Mouse (Mus musculus) heart, postnatal 14 days (tissue): ENCODE results near the gene Dppa1. TPM values are rescaled to one million over a fixed set of nuclear protein-coding genes. Genes with fewer than 3 reads are reported as not detected.

Experiments used
- DNase-seq, 2 experiments: peaks; one replicate each; pipeline ENCODE4 v3.0.0; 2021 to 2022
- intact Hi-C: fragments of 180-260 bp; cut with DNase I; formaldehyde crosslinking; loops from one replicate; pipeline ENCODE4 v1.15.1; 2025
- total RNA-seq, 2 experiments: library from RNA; stranded (reverse); gene quantifications; 2 replicates each; pipeline ENCODE4 v1.2.3; 2021

Dppa1 gene
- total RNA-seq, 2 experiments from 2014 or later, result not detected

DNA sequence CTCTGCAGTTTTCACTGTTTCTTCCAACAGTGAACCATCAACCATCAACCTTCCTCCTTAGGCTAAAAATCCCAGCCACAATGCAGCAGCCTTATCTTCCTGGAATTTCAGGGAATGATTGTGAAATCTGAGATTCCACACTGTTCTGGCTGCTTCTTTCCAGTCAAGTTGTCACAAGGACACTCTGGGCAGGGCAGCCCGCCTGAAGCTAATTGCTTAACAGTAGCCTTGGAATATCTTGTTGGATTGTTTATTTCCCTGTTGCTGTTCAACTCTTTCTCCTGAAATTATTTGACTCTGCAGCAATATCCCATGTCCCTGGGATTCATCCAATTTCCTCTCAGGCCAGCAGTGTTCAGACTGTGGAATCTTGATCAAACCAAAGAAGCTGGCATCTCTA is 64.4 kb downstream of the Dppa1 start:
- intact Hi-C loops, result no loop called here
- no peak for DNase-seq

DNA sequence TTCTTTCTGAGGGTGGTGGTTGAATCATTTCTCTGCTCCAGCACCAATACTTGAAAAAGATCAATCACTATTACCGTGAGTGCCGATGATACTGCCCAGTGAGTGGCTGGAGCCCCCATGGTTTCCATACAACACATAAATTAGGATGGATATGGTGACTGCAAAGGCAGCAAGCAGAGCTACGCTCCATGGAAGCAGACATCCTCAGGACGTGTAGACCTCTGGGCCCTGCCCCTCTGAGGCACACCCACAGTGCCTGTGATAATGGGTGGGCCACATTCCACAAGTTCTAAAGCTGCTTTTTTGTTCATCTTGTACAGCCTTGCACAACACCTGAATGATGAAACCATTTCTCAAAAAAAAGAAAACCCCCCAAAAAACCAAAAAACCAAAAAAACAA is 68.0 kb downstream of the Dppa1 start:
- intact Hi-C loops, result no loop called here
- no peak for DNase-seq

Other genes starting within 250 kb of the Dppa1 start
- gene Itk, start 239.7 kb downstream of the Dppa1 start, total RNA-seq, result 1 to 10 TPM in 1 of 2 experiments, under 1 TPM in 1; 0.26 to 3.5 TPM
- not detected for gene Fam71b, start 232.7 kb downstream of the Dppa1 start, total RNA-seq
- gene Med7, start 192.3 kb downstream of the Dppa1 start, total RNA-seq, result 10 to 100 TPM; 18.6 to 21.8 TPM
- gene Havcr2, start 174.3 kb downstream of the Dppa1 start, total RNA-seq, result under 1 TPM; 0.33 to 0.49 TPM
- not detected for gene Gm12169, start 105.0 kb downstream of the Dppa1 start, total RNA-seq
- gene BC053393, start 57.7 kb downstream of the Dppa1 start, total RNA-seq, result not detected
- gene Timd2, start 77.8 kb upstream of the Dppa1 start, total RNA-seq, result not detected
- gene Havcr1, start 105.8 kb upstream of the Dppa1 start, total RNA-seq, result not detected
- gene Timd4, start 181.5 kb upstream of the Dppa1 start, total RNA-seq, result 1 to 10 TPM; 1.2 to 1.6 TPM